Mouse (Mus musculus) stomach, postnatal 0 days (tissue): ENCODE results near the gene Ugt1a8.

Experiments used
- CTCF ChIP-seq: IDR thresholded peaks from 2 replicates; pipeline ENCODE4 v1.5.1; 2016; ENCODE audit warnings: antibody characterized with exemption, low read depth, mild to moderate bottlenecking, moderate library complexity
- EP300 ChIP-seq: optimal IDR thresholded peaks from 2 replicates; pipeline ENCODE3; 2016; ENCODE audit warnings: antibody characterized with exemption

GRCm38 (mm10) chr1:88238771-88239170, 151.2 kb downstream of the Ugt1a8 start:
- TF ChIP-seq EP300, result no peak
- TF ChIP-seq CTCF, result no peak
